Mouse (Mus musculus): ENCODE measurements around the gene Ttc36.

Ttc36 gene

GRCm38 (mm10) chr9:44802808-44803450, at the start of gene Ttc36:
Gene Ttc36, minus strand, starts transcription at chr9:44803072.
- in situ Hi-C loops (cut with MboI, MseI): no loop called here

GRCm38 (mm10) chr9:44847446-44847845, 44.6 kb upstream of the Ttc36 start:
- in situ Hi-C loops (cut with MboI, MseI): no loop called here

GRCm38 (mm10) chr9:44841241-44841640, 38.4 kb upstream of the Ttc36 start:
- in situ Hi-C loops (cut with MboI, MseI): loop anchor here (5.0 kb wide), 1 partner anchor 36 kb away; no protein-coding TSS in a partner anchor

- in situ Hi-C loops (cut with MboI, MseI): no loop called here
Measured at GRCm38 (mm10) chr9:44836439-44836838, 33.6 kb upstream of the Ttc36 start.

GRCm38 (mm10) chr9:44832356-44832755, 29.5 kb upstream of the Ttc36 start:
- in situ Hi-C loops (cut with MboI, MseI): no loop called here

GRCm38 (mm10) chr9:44830506-44830905, 27.6 kb upstream of the Ttc36 start:
- in situ Hi-C loops (cut with MboI, MseI): no loop called here

- in situ Hi-C loops (cut with MboI, MseI): loop anchor here (5.0 kb wide), 1 partner anchor 78 kb away; no protein-coding TSS in a partner anchor
Measured at GRCm38 (mm10) chr9:44828944-44829343, 26.1 kb upstream of the Ttc36 start.

GRCm38 (mm10) chr9:44826660-44827059, 23.8 kb upstream of the Ttc36 start:
- in situ Hi-C loops (cut with MboI, MseI): loop anchor here (5.0 kb wide), 1 partner anchor 81 kb away; no protein-coding TSS in a partner anchor

- in situ Hi-C loops (cut with MboI, MseI): loop anchor here (5.0 to 10.0 kb wide), 2 partner anchors 203 to 1395 kb away; no protein-coding TSS in a partner anchor
Measured at GRCm38 (mm10) chr9:44819920-44820827, 17.3 kb upstream of the Ttc36 start.

- in situ Hi-C loops (cut with MboI, MseI): loop anchor here (10.0 kb wide), 1 partner anchor 1397 kb away; no protein-coding TSS in a partner anchor
Measured at GRCm38 (mm10) chr9:44817522-44817921, 14.7 kb upstream of the Ttc36 start.

GRCm38 (mm10) chr9:44814179-44814578, 11.3 kb upstream of the Ttc36 start:
- in situ Hi-C loops (cut with MboI, MseI): loop anchor here (5.0 to 10.0 kb wide), 2 partner anchors 67 to 1401 kb away; no protein-coding TSS in a partner anchor

GRCm38 (mm10) chr9:44810316-44810715, 7.4 kb upstream of the Ttc36 start:
- in situ Hi-C loops (cut with MboI, MseI): loop anchor here (5.0 to 10.0 kb wide), 2 partner anchors 63 to 1404 kb away; no protein-coding TSS in a partner anchor

GRCm38 (mm10) chr9:44807778-44808177, 4.9 kb upstream of the Ttc36 start:
- in situ Hi-C loops (cut with MboI, MseI): no loop called here

GRCm38 (mm10) chr9:44807141-44807540, 4.3 kb upstream of the Ttc36 start:
- in situ Hi-C loops (cut with MboI, MseI): no loop called here

GRCm38 (mm10) chr9:44805536-44805935, 2.7 kb upstream of the Ttc36 start:
- in situ Hi-C loops (cut with MboI, MseI): no loop called here

- in situ Hi-C loops (cut with MboI, MseI): no loop called here
Measured at GRCm38 (mm10) chr9:44804678-44805077, 1.8 kb upstream of the Ttc36 start.

GRCm38 (mm10) chr9:44801669-44802068, 1.2 kb downstream of the Ttc36 start:
- in situ Hi-C loops (cut with MboI, MseI): no loop called here

- in situ Hi-C loops (cut with MboI, MseI): no loop called here
Measured at GRCm38 (mm10) chr9:44799958-44800324, 2.9 kb downstream of the Ttc36 start.

- in situ Hi-C loops (cut with MboI, MseI): no loop called here
Measured at GRCm38 (mm10) chr9:44799102-44799957, 3.5 kb downstream of the Ttc36 start, which contains the start of gene Tmem25. Gene Tmem25, minus strand, starts transcription at chr9:44799307.

GRCm38 (mm10) chr9:44798298-44798697, 4.6 kb downstream of the Ttc36 start:
- in situ Hi-C loops (cut with MboI, MseI): no loop called here

GRCm38 (mm10) chr9:44792842-44793241, 10.0 kb downstream of the Ttc36 start:
- in situ Hi-C loops (cut with MboI, MseI): no loop called here
